Mouse (Mus musculus) cerebellum, postnatal 25 days (tissue): Measurements from ENCODE around the gene Thada.

ENCODE experiments used
- DNase-seq, 2 experiments: peaks; one replicate each; pipeline ENCODE4 v3.0.0; 2021; ENCODE audit warnings: mixed read lengths in 2 of 2

The Thada gene

GRCm38 (mm10) chr17:84141691-84142090 lies 324.3 kb downstream of the Thada start:
- DNase-seq = no peak

GRCm38 (mm10) chr17:84140822-84141507 lies 325.0 kb downstream of the Thada start:
- DNase-seq = no peak
